27 mouse cellular contexts compared by ENCODE assay signal in genomic region chr11:43374956-43375355, GRCm38 (mm10).
"Had no signal": no experiment of that assay in that cellular context is flagged by ENCODE, and none has a peak within 500 bp of the region (broad histone marks: within the 10 kb centered on the region; RNA-seq: fewer than 3 reads in every experiment).

No protein-coding gene starts in this region.

- DNase-seq: gastrocnemius, adult 2 months; gastrocnemius, postnatal 10 days; gastrocnemius, postnatal 25 days; heart, adult 2 months; heart, postnatal 14 days; heart, postnatal 4 days; kidney, adult 18-20 months; kidney, adult 9 months; kidney, postnatal 14 days; kidney, postnatal 36 days; layer of hippocampus, adult 9-11 months; layer of hippocampus, postnatal 36 days; left cerebral cortex, postnatal 4 days had no signal

- H3K4me3 ChIP-seq: gastrocnemius, adult 2 months; heart, adult 2 months; heart, embryonic 13.5 days; heart, embryonic 15.5 days; hindbrain, embryonic 10.5 days; hindbrain, embryonic 12.5 days; intestine, embryonic 15.5 days; kidney, embryonic 15.5 days; limb, embryonic 13.5 days; limb, embryonic 15.5 days had no signal

- H3K9me3 ChIP-seq: heart, embryonic 13.5 days; heart, embryonic 15.5 days; hindbrain, embryonic 10.5 days; hindbrain, embryonic 12.5 days; intestine, embryonic 15.5 days; kidney, embryonic 15.5 days; limb, embryonic 13.5 days; limb, embryonic 15.5 days had no signal

- H3K36me3 ChIP-seq: heart, embryonic 13.5 days; heart, embryonic 15.5 days; hindbrain, embryonic 10.5 days; hindbrain, embryonic 12.5 days; intestine, embryonic 15.5 days; kidney, embryonic 15.5 days; limb, embryonic 13.5 days; limb, embryonic 15.5 days had no signal

- H3K9ac ChIP-seq: heart, embryonic 13.5 days; heart, embryonic 15.5 days; hindbrain, embryonic 12.5 days; hindbrain, embryonic 14.5 days; intestine, embryonic 15.5 days; kidney, embryonic 15.5 days; limb, embryonic 13.5 days; limb, embryonic 15.5 days had no signal

- H3K27ac ChIP-seq: gastrocnemius, adult 2 months; heart, adult 2 months; heart, embryonic 13.5 days; heart, embryonic 15.5 days; hindbrain, embryonic 10.5 days; hindbrain, embryonic 12.5 days; hindbrain, embryonic 14.5 days; intestine, embryonic 15.5 days; kidney, embryonic 15.5 days; kidney, postnatal 0 days; limb, embryonic 13.5 days; limb, embryonic 15.5 days had no signal

- H3K4me2 ChIP-seq: heart, embryonic 11.5 days; heart, embryonic 13.5 days; heart, embryonic 15.5 days; hindbrain, embryonic 12.5 days; hindbrain, embryonic 14.5 days; intestine, embryonic 15.5 days; kidney, embryonic 15.5 days; limb, embryonic 13.5 days; limb, embryonic 15.5 days had no signal

- ATAC-seq: hindbrain, embryonic 16.5 days; inflammation-experienced regulatory T-cells, adult 6 months; intestine, embryonic 15.5 days; intestine, postnatal 0 days had no signal

- H3K27me3 ChIP-seq: heart, embryonic 13.5 days; heart, embryonic 15.5 days; hindbrain, embryonic 12.5 days; intestine, embryonic 15.5 days; kidney, embryonic 15.5 days; limb, embryonic 13.5 days; limb, embryonic 15.5 days had no signal

- H3K4me1 ChIP-seq: heart, embryonic 15.5 days; hindbrain, embryonic 10.5 days; hindbrain, embryonic 12.5 days; intestine, embryonic 15.5 days; kidney, embryonic 15.5 days; limb, embryonic 13.5 days; limb, embryonic 15.5 days had no signal
